Mouse (Mus musculus) forebrain, embryonic 13.5 days (tissue): ENCODE measurements around the gene Drc3. TPM values are rescaled to one million over a fixed set of nuclear protein-coding genes. Genes with fewer than 3 reads are reported as not detected.
A peak's percentile ranks its signal among the peaks of the same experiment; 100 is the strongest.

ENCODE experiments used
- ATAC-seq: fragments of 200-750 bp; cut with Nextera tagmentation; 2 replicates; pipeline ENCODE4 v1.8.0; 2017
- H3K27ac ChIP-seq: fragments of 300-500 bp; sonication (generic); 2 replicates; pipeline ENCODE4 v1.5.1; 2015; ENCODE audit warnings: inconsistent platforms, mild to moderate bottlenecking, moderate library complexity
- H3K27me3 ChIP-seq: fragments of 300-500 bp; sonication (generic); 2 replicates; pipeline ENCODE4 v1.6.1; 2015; ENCODE audit warnings: mild to moderate bottlenecking, inconsistent platforms
- H3K36me3 ChIP-seq: fragments of 300-500 bp; sonication (generic); 2 replicates; pipeline ENCODE4 v1.6.1; 2015; ENCODE audit warnings: mild to moderate bottlenecking, inconsistent platforms; ENCODE audit not compliant: poor library complexity, severe bottlenecking
- H3K4me1 ChIP-seq: fragments of 300-500 bp; sonication (generic); 2 replicates; pipeline ENCODE4 v1.6.1; 2015; ENCODE audit warnings: inconsistent platforms
- H3K4me2 ChIP-seq: fragments of 300-500 bp; sonication (generic); 2 replicates; pipeline ENCODE4 v1.6.1; 2015; ENCODE audit warnings: inconsistent platforms, mild to moderate bottlenecking, moderate library complexity
- H3K4me3 ChIP-seq: fragments of 300-500 bp; sonication (generic); 2 replicates; pipeline ENCODE4 v1.5.1; 2015; ENCODE audit warnings: mild to moderate bottlenecking, inconsistent platforms
- H3K9ac ChIP-seq: fragments of 300-500 bp; sonication (generic); 2 replicates; pipeline ENCODE4 v1.6.1; 2015; ENCODE audit warnings: mild to moderate bottlenecking, inconsistent platforms
- H3K9me3 ChIP-seq: fragments of 300-500 bp; sonication (generic); replicated peaks from 2 replicates; pipeline ENCODE4 v1.6.1; 2016; ENCODE audit warnings: inconsistent platforms
- WGBS: fragments of 180-500 bp; shearing (Covaris S2); methylation state at CpG from one replicate; pipeline ENCODE4 v1.1.7; 2015; 5-methylcytosine and 5-hydroxymethylcytosine counted together
- polyA plus RNA-seq: library from polyadenylated mRNA; unstranded; fragments of >200 nt; fragmentation: Nextera tagmentation; extraction: Ambion mirVana; gene quantifications from 2 replicates; pipeline ENCODE4 v1.2.1, GENCODE M21; 2015

Gene Drc3
- polyA plus RNA-seq, 1 experiment from 2014 or later = 3.1 TPM

DNA sequence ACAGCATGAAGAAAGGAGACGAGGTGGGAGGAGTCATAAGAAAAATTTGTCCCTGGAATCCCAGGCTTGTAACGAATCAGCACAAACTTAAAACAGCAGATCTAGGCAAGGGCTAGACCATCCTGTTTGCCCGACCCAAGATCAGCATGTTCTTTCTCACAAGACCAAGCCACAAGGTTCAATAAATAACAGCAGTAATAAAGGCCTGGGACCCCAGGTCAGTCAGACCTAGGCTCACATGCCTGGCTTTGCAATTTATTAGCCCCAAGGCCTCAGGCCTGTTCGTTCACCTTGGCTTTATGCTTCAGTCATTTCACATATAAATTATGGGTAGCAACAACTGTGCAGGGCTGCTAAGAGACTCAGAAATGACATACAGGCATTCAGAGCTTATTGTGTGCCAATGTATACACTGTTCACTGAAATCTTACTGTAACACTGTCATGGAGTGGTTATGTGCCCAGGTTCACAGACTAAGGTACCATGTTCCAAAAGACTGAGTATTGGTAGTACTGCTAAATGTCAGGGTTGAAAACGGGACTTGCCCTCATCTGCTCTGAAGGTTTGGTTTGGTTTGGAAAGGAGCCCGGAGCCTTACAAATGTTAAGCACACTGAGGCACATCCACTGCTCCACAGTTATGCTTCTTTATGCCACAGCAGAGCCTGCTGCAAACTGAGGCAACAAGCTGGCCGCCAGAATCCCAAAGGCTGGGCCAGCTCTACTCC, 35.6 kb upstream of the Drc3 start:
- no peak for ATAC-seq
- no peaks in the 10 kb centered on the region for H3K36me3 ChIP-seq
- no peak overlapping the region for H3K9ac ChIP-seq
- H3K4me2 ChIP-seq = no peak overlapping the region
- no peaks in the 10 kb centered on the region for H3K27me3 ChIP-seq
- H3K9me3 ChIP-seq = no peaks in the 10 kb centered on the region
- H3K4me1 ChIP-seq = peaks cover 57% of the 10 kb centered on the region
- H3K4me3 ChIP-seq = no peak overlapping the region
- WGBS = 80% methylated on average over 7 of the region's 7 CpGs
- H3K27ac ChIP-seq = peak overlapping the region; percentile 1; the same call in 1 of the 2 replicates

DNA sequence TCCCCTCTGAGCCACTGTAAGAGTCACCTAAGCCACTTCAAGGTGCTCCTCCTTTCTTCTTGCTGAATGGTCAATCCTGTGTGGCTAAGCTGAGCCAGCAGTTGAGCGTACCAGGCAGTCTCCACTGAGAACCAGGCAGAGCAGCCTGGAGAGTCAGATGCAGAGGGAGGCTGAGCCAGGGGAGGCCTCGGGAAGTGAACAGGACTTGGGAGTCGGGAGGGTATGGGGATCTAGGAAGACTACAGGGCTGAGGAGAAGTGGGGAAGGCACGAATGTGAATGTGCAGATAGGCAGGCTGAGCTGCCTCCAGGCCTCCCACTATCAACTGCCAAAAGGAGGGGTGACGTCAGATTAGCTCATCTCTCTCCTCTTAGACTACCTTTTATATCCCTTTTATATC, 34.4 kb upstream of the Drc3 start:
- H3K9ac ChIP-seq = no peak overlapping the region
- WGBS = 44% methylated on average over 5 of the region's 5 CpGs

DNA sequence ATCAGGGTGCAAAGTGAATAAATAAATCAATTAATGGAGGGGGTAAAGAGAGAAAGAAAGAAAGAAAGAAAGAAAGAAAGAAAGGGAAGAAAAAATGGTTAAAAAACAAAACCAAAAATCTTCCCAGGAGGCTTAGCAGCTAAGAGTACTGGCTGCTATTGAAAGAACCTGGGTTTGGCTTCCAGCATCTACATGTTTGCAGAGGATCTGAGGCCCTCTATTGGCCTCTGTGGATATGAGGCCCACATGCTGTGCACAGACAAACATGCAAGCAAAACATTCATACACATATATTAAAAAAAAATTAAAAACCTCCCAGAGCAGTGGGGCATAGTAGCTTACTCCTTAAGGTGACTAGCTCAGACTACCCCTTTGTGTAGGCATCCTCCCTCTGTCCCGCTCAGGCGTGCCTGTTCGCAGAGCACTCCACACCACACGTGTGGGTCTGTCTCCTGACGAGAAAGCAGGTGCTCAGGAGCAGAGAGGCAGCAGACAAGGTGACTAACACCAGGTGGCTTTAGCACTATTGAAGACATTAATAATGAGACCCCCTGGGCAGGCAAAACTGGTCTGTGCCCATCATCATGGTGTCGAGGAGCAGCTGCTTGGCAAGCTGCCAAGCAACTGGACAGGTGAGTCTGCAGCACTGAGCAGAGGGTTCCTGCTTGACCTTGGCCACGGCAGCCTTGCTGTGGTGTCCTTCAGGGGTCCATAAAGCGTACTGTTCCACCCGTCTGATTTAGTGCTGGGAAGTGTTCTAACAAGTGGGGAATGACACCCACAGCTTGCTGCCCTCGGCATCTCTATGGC, 33.7 kb upstream of the Drc3 start:
- no peaks in the 10 kb centered on the region for H3K27me3 ChIP-seq
- no peak overlapping the region for H3K4me2 ChIP-seq
- peak overlapping the region; percentile 58 for H3K27ac ChIP-seq
- no peak overlapping the region for H3K9ac ChIP-seq
- H3K9me3 ChIP-seq = no peaks in the 10 kb centered on the region
- no peak overlapping the region for H3K4me3 ChIP-seq
- WGBS = 72% methylated on average over 10 of the region's 10 CpGs
- peaks cover 51% of the 10 kb centered on the region for H3K4me1 ChIP-seq
- ATAC-seq = peak; percentile 45; the same call in 1 of the 2 replicates
- no peaks in the 10 kb centered on the region for H3K36me3 ChIP-seq

More for the DNA sequence above, 34.4 kb upstream of the Drc3 start:
- no peak overlapping the region for H3K4me3 ChIP-seq
- 0 out of 2 replicates have a peak, but pooled peaks have one; percentile 19 for ATAC-seq
- no peaks in the 10 kb centered on the region for H3K36me3 ChIP-seq
- H3K4me1 ChIP-seq = peaks cover 51% of the 10 kb centered on the region
- no peaks in the 10 kb centered on the region for H3K9me3 ChIP-seq
- H3K4me2 ChIP-seq = no peak overlapping the region
- H3K27ac ChIP-seq = peak overlapping the region; percentile 49
- no peaks in the 10 kb centered on the region for H3K27me3 ChIP-seq

DNA sequence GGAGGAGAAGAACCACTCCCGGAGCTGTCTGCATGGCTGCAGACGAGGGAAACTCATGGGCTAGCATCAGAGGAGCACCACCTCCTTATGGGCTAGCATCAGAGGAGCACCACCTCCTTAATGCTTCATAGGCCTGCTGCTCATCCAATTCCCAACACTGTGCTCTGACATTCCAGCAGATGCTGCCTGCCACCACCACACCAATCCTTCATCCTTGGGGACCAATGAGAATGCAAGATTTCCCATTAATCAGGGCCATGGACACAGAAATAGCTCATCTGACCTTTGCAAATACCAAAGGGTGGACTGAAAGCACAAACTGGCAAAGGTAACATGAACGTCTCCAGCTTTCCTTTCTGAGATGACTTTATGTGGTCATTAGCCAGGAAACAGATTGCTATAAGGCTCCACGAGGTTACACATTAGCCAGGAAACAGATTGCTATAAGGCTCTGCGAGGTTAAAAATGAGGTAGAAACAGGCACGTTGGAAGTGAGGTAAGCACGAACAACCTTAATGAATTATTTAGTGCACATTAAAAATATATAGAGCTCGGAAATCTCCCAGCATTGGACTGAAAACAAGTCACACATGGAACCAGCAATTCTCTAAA, 32.6 kb upstream of the Drc3 start:
- Histone ChIP-seq H3K9me3 (no peaks in the 10 kb centered on the region), H3K36me3 (no peaks in the 10 kb centered on the region), H3K27ac (no peak overlapping the region; the same call in 1 of the 2 replicates), H3K4me3 (no peak overlapping the region), H3K9ac (no peak overlapping the region), H3K4me2 (no peak overlapping the region), H3K4me1 (peaks cover 50% of the 10 kb centered on the region), H3K27me3 (no peaks in the 10 kb centered on the region)
- 81% methylated on average over 8 of the region's 8 CpGs for WGBS
- ATAC-seq = no peak

DNA sequence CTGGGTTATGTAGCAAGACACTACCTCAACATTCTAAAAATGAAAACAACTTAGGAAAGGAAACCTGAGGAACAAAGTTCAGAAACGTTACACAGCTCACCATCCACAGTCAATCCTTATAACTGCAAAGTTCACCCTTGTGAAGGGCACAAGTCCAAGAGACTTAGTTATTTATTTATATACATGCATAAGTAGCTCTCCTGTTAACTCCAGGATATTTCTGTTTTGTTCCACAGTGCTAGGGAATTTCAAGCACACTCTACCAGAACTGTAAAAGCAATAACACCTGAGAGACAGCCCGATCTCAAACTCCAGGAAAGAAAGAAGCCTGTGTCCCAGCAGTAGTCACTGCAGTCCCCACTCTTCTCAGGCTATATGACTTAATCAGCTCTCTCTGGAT, 31.7 kb upstream of the Drc3 start:
- Histone ChIP-seq H3K36me3 (no peaks in the 10 kb centered on the region), H3K4me1 (peaks cover 41% of the 10 kb centered on the region), H3K9ac (no peak overlapping the region), H3K27ac (no peak overlapping the region), H3K4me3 (no peak overlapping the region), H3K27me3 (no peaks in the 10 kb centered on the region), H3K4me2 (no peak overlapping the region), H3K9me3 (no peaks in the 10 kb centered on the region)
- ATAC-seq = no peak
- 89% methylated on average over 2 of the region's 2 CpGs for WGBS

DNA sequence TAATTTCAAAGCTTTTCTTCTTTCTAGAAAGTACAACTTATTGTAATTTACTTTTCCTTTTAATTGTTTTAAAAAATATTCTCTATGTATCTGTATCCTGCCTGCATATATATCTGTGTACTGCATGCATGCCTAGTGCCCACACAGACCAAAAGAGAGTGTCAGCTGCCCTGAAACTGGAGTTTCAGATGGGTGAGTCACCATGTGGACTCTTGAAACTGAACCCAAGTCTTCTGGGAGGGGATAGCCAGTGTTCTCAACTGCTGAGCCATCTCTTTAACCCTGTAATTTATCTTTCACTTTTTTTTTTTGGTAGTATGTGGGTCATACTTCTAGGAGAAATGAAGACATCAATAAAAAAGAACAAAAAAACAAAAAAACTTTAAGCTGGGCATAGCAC, 29.4 kb upstream of the Drc3 start:
- no peaks in the 10 kb centered on the region for H3K27me3 ChIP-seq
- no peak overlapping the region for H3K4me2 ChIP-seq
- no peaks in the 10 kb centered on the region for H3K36me3 ChIP-seq
- H3K9ac ChIP-seq = no peak overlapping the region
- ATAC-seq = no peak
- no peaks in the 10 kb centered on the region for H3K9me3 ChIP-seq
- peaks cover 18% of the 10 kb centered on the region for H3K4me1 ChIP-seq
- H3K4me3 ChIP-seq = no peak overlapping the region
- H3K27ac ChIP-seq = no peak overlapping the region

DNA sequence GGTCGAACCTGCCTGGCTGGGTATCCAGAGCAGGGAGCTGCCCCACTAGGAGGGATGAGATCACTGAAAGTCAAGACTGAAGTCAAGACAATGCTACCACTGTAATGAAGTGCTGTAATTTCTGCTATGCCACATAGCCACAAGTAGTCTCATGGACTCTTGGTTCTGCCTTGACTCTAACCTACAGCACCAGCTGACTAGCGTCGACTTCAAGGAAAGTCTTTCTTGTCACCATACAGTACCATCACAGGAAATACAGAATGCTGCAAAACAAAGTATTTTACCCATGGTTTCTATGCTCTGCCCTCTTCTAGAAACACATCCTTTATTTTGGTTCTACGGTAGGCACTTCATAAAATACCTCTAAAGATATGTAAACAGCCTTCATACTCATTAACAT, 22.6 kb upstream of the Drc3 start:
- WGBS = 88% methylated on average over 4 of the region's 4 CpGs
- Histone ChIP-seq H3K4me1 (peaks cover 9% of the 10 kb centered on the region), H3K9ac (no peak overlapping the region), H3K27ac (no peak overlapping the region), H3K4me2 (no peak overlapping the region), H3K36me3 (no peaks in the 10 kb centered on the region), H3K9me3 (no peaks in the 10 kb centered on the region), H3K4me3 (no peak overlapping the region), H3K27me3 (no peaks in the 10 kb centered on the region)
- ATAC-seq = no peak

DNA sequence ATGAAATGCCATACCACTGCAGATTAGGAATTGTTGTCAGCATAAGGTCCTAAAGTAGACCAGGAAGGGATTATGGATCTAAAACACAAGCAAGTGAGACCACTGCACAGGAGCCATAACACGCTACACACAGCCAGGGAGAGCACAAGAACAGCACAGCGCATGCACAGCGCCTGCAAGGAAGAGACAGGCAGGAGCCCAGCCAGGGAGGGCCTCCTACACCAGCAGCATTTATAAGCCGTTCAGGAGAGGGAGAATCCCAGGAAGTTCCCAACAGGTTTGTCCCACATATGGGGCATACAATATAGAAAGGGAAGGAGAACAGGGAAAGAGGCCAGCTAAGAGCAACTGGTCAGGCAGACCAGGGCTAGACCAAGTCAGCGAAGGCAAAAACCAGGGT, 19.7 kb upstream of the Drc3 start:
- Histone ChIP-seq H3K9ac (no peak overlapping the region), H3K4me2 (no peak overlapping the region), H3K4me1 (peaks cover 12% of the 10 kb centered on the region), H3K9me3 (no peaks in the 10 kb centered on the region), H3K36me3 (peaks cover 4% of the 10 kb centered on the region; the same call in 1 of the 2 replicates), H3K27me3 (no peaks in the 10 kb centered on the region), H3K4me3 (no peak overlapping the region), H3K27ac (no peak overlapping the region)
- ATAC-seq = no peak
- 84% methylated on average over 5 of the region's 5 CpGs for WGBS

DNA sequence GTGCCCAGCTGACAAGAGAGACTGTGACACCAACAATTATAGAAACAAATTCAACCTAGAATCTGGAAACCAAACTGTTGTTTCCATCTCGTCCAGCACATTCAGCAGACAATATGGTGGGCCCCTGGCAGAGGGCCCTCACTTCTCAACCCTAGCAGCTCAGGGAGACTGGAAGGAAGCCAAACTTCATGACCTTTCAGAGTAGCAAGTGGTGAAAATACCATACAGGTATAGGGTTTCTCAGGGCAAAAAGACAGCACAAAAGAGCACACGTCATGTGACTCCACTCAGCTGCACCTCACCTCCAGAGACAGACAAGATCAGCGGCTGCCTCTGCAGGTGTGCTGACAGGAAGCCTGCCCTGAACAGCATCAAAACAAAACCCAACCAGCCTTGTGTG, 19.0 kb upstream of the Drc3 start:
- H3K9me3 ChIP-seq = no peaks in the 10 kb centered on the region
- H3K27me3 ChIP-seq = no peaks in the 10 kb centered on the region
- no peak for ATAC-seq
- H3K36me3 ChIP-seq = peaks cover 4% of the 10 kb centered on the region; the same call in 1 of the 2 replicates
- peaks cover 12% of the 10 kb centered on the region for H3K4me1 ChIP-seq
- 66% methylated on average over 3 of the region's 3 CpGs for WGBS
- no peak overlapping the region for H3K27ac ChIP-seq
- no peak overlapping the region for H3K4me2 ChIP-seq
- no peak overlapping the region for H3K4me3 ChIP-seq
- no peak overlapping the region for H3K9ac ChIP-seq

GRCm38 (mm10) chr11:60335771-60336170, 17.4 kb upstream of the Drc3 start:
- WGBS = 36% methylated on average over 2 of the region's 2 CpGs
- Histone ChIP-seq H3K4me2 (no peak overlapping the region), H3K36me3 (peaks cover 4% of the 10 kb centered on the region; the same call in 1 of the 2 replicates), H3K4me3 (no peak overlapping the region), H3K27me3 (no peaks in the 10 kb centered on the region), H3K9ac (no peak overlapping the region), H3K4me1 (peaks cover 12% of the 10 kb centered on the region), H3K9me3 (no peaks in the 10 kb centered on the region), H3K27ac (no peak overlapping the region)
- ATAC-seq = no peak

DNA sequence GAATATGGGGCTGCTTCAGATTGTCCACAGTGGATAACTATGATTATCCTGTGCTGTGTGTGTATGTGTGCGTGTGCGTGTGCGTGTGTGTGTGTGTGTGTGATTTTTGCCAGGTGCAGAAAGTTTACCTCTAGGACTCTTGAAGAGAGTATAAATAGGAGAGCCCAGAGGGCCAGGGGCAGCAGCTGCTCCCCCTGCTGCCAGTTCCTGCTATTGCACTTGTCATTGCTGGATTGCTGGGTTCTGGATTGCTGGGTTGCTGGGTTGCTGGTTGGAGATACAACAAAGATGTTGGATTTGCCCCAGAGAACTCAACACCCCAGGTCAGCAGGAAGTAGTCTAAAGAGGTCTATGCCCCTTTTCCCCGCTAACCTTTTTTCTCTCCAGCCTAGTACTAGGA, 14.8 kb upstream of the Drc3 start:
- Histone ChIP-seq H3K9ac (no peak overlapping the region), H3K4me2 (no peak overlapping the region), H3K4me3 (no peak overlapping the region), H3K27ac (no peak overlapping the region), H3K9me3 (no peaks in the 10 kb centered on the region), H3K27me3 (no peaks in the 10 kb centered on the region), H3K36me3 (peaks cover 4% of the 10 kb centered on the region), H3K4me1 (peaks cover 12% of the 10 kb centered on the region)
- no peak for ATAC-seq
- 73% methylated on average over 4 of the region's 4 CpGs for WGBS

DNA sequence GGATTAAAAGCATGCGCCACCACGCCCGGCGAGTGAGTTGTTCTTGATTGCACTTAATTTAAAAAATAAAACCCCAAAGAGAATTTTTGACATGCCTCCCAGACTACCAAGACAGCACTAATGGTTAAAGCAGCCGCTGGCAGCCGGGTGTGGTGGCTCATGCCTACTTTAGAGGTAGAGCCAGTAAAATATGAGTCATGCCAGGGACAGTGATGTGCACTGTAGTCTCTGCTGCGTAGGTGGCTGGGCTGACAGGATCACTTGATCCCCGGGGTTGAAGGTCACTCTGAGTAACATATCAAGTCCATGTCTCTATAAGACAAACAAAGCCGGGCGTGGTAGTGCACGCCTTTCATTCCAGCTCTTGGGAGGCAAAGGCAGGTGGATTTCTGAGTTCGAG, 13.8 kb upstream of the Drc3 start:
- Histone ChIP-seq H3K27ac (no peak overlapping the region), H3K4me3 (no peak overlapping the region), H3K4me2 (no peak overlapping the region), H3K27me3 (no peaks in the 10 kb centered on the region), H3K4me1 (peaks cover 3% of the 10 kb centered on the region; the same call in 1 of the 2 replicates), H3K9me3 (no peaks in the 10 kb centered on the region), H3K9ac (no peak overlapping the region), H3K36me3 (peaks cover 4% of the 10 kb centered on the region)
- 95% methylated on average over 12 of the region's 12 CpGs for WGBS
- ATAC-seq = no peak
